Mouse (Mus musculus) right cerebral cortex, postnatal 14 days (tissue): ENCODE data around the gene Smoc1.
A peak's percentile ranks its signal among the peaks of the same experiment; 100 is the strongest.

ENCODE experiments used
- DNase-seq: peaks from one replicate; pipeline ENCODE4 v3.0.0; 2022

Smoc1 gene

GRCm38 (mm10) chr12:81026995-81027942 lies 661 bp downstream of the Smoc1 start:
- peak; percentile 13 for DNase-seq

- DNase-seq: no peak
Measured at GRCm38 (mm10) chr12:81028291-81028920, 1.8 kb downstream of the Smoc1 start.

- no peak for DNase-seq
Measured at GRCm38 (mm10) chr12:81029731-81030130, 3.1 kb downstream of the Smoc1 start.

- no peak for DNase-seq
Measured at GRCm38 (mm10) chr12:81031579-81031978, 5.0 kb downstream of the Smoc1 start.

- DNase-seq: no peak
Measured at GRCm38 (mm10) chr12:81033389-81034041, 6.9 kb downstream of the Smoc1 start.

- DNase-seq: no peak
Measured at GRCm38 (mm10) chr12:81034042-81034417, 7.4 kb downstream of the Smoc1 start.

- no peak for DNase-seq
Measured at GRCm38 (mm10) chr12:81035850-81036249, 9.2 kb downstream of the Smoc1 start.

GRCm38 (mm10) chr12:81043616-81044015 lies 17.0 kb downstream of the Smoc1 start:
- no peak for DNase-seq

- DNase-seq: no peak
Measured at GRCm38 (mm10) chr12:81046926-81047325, 20.3 kb downstream of the Smoc1 start.

GRCm38 (mm10) chr12:81049661-81050060 lies 23.1 kb downstream of the Smoc1 start:
- DNase-seq: no peak

- DNase-seq: no peak
Measured at GRCm38 (mm10) chr12:81055000-81055705, 28.5 kb downstream of the Smoc1 start.

GRCm38 (mm10) chr12:81055811-81056210 lies 29.2 kb downstream of the Smoc1 start:
- DNase-seq: no peak

- no peak for DNase-seq
Measured at GRCm38 (mm10) chr12:81057619-81058018, 31.0 kb downstream of the Smoc1 start.

- DNase-seq: no peak
Measured at GRCm38 (mm10) chr12:81058561-81058960, 32.0 kb downstream of the Smoc1 start.

- DNase-seq: no peak
Measured at GRCm38 (mm10) chr12:81061831-81062361, 35.3 kb downstream of the Smoc1 start.

GRCm38 (mm10) chr12:81063336-81063955 lies 36.8 kb downstream of the Smoc1 start:
- no peak for DNase-seq

GRCm38 (mm10) chr12:81074139-81074538 lies 47.5 kb downstream of the Smoc1 start:
- DNase-seq: no peak

GRCm38 (mm10) chr12:81074941-81075340 lies 48.3 kb downstream of the Smoc1 start:
- no peak for DNase-seq

GRCm38 (mm10) chr12:81077953-81078646 lies 51.5 kb downstream of the Smoc1 start:
- no peak for DNase-seq

GRCm38 (mm10) chr12:81080345-81080744 lies 53.7 kb downstream of the Smoc1 start:
- no peak for DNase-seq

- no peak for DNase-seq
Measured at GRCm38 (mm10) chr12:81081031-81081430, 54.4 kb downstream of the Smoc1 start.

GRCm38 (mm10) chr12:81083146-81083545 lies 56.5 kb downstream of the Smoc1 start:
- DNase-seq: no peak
